Mouse (Mus musculus): Measurements from ENCODE around the gene Spo11.

Gene Spo11

DNA sequence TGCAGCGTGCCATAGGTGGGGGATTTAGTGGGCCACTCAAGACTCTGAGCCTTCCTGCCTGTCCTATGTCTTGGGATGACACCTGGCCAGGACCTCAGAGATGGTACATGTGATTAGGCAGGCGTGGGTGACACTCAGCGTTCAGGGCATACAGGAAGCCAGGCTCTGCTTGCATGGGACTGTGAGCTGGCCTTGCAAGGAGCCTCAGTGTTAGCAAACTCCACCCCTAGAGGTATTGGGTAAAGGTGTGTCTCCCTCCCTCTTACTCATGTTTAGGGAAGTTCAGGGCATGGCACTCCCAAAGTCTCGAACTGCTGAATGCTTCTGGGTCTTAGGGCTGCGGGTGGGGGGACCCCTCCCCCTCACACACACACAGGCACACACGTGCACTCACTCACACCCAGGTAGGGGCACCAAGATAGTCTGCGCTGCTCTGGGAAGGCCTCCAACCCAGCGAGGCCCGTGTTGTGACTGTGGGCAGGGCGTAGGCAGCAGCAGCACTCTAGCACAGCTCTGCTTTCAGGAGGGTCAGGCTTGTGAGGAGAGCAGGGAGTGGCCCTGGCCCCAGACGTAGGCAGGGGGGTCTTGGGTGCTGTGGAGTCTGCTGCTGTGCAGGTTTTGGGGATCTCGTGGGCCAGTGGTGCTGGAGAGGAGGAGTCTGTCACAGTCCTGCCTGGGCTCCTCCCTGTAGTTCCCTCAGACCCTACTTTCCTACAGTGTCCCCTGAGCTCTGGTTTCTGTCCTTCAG, 53.3 kb downstream of the Spo11 start:
- no peak for DNase-seq (ENCODE audit: low spot score in 2 of 2)

DNA sequence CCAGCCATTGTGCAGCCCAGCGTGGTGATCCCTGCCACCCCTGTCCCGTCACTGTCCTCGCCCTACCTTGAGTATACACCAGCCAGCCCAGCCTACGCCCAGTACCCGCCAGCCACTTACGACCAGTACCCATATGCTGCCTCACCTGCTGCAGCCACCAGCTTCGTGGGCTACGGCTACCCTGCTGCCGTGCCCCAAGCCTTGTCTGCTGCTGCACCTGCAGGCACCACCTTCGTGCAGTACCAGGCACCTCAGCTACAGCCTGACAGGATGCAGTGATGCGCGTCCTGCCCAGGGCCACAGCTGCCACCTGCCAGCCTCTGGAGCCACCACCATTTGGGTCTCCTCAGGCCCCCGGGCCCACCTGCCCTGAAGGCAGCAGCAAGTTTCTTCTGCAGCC, 56.0 kb downstream of the Spo11 start:
- no peak for DNase-seq (ENCODE audit: low spot score in 2 of 2)

DNA sequence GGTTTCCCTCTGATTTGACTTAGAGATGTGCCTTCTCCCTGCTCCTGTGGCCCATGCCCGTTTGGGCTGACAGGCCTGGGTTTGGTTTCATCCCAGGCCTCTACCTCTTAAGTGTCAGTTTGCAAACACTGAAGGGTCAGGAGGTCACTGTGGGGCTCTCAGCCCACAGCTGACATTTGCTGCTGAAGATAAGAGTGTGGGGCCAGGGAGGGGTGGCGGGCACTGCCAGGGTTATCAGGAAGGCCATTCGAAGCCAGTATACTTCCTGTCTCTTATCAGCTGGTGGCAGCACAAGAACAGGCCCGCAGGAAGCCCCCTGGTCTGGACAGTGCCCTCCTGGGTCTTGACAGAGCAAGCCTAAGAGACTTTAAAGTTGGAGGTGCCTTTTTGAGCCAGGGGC, 57.5 kb downstream of the Spo11 start:
- peak; percentile 57 to 65 for DNase-seq (ENCODE audit: low spot score in 2 of 2)

DNA sequence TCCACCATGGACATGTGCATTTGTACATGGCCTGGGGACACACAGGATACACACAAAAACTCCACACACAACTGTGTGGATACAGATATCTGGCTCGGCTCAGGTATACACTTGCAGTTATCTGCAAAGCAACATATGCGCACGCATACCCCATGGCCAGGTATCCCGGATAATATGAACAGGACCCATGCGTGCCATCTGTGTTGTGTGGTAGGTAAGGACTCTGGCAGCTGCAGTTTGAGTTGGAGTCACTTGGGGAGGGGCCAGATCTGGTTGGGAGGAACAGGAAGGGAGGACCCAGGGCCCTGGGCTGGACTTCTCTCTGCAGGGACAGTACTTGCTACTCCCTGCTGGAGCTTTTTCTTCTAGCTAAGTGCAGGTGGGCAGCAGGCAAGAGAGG, 58.2 kb downstream of the Spo11 start:
- no peak for DNase-seq (ENCODE audit: low spot score in 2 of 2)

DNA sequence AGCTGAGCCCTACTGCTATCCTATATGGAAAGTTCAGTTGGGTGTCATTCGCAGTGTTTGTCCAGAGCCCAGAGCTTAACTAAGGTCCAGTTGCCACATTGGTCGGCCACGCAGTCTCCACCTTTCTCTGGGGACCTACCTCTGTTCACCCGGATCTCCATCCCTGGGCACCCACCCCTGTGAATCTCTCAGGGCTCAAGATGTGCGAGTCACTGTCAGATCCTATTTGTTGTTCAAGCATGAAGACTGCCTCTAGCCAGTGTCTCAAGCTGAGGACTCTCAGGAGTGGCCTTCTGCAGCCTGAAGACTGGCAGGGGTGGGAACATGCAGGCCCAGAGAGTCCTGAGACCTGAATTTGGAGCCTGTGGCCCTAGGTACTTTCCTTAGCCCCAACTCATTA, 58.6 kb downstream of the Spo11 start:
- DNase-seq (ENCODE audit: low spot score in 2 of 2) = no peak

DNA sequence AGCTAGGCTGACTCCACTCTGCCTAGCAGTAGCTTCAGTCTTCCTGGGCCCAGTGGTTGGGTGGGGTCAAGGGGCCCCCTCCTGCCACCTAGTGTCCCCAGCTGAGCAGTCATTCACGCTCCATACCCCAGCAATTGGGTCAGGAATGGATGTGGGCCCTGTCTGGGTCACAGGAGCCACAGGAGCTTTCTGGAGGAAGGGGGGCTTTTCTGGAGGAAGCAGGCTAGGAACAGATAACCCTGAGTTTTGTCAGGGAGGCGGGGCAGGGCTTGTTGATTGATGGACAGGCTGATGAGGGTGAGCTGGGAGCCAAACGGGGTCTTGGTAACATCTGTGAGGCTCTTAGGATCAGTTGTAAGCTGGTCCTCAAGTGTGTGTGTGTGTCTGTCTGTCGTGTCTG, 59.1 kb downstream of the Spo11 start:
- no peak for DNase-seq (ENCODE audit: low spot score in 2 of 2)

DNA sequence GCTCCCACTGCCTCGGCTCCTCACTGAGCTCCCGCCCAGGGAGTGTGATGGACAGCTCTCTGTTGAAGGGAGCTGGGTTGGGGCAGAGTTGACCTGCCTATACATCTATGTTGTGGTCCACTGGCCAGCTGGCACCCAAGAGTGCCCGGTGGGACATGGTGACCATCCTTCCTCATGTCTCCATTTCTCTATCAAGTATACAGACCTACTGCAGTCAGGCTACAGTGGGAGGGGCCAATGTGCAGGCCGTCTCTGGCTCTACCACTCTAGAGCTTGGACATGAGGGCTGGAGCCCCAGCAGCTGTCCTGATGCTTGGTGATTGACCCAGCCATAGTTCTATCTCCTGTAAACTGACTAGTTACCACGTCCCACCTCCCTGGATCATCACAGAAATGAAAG, 59.8 kb downstream of the Spo11 start:
- no peak for DNase-seq (ENCODE audit: low spot score in 2 of 2)

DNA sequence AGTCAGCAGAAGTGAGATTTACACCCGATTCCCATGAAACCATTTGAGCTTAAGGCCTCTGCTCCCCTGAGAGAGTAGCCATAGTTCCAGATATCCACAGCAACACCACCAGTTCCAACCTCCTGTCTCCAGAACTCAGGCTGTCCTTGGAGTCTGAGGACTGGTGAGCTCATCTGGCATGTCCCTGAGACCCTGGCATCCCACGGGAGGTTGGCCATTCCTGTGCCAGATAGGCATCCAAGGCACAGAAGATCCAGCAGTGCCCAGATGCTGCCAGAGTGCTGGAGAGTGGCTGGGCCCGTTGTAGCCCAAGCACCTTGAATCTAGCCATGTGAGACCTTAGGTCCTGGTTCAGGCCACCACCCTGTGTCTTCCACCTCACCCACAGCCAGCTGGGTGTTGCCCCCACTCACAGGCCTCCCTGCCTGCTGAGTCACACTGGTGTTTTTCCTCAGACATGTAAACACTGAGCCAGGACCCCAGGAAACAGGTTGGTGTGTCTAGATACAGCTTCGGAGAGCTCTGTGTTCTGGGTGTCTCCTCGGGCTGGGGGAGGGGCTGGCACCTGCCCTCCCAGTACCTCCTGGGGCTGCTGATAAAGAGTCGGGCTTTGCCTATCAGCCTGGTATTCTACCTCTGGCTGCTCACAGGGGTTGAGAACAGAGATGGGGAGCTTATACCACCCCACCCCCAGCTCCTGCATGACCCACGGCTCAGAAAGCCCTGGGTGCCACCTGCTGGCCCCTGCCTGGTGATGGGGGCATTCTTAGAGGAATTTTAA, 60.5 kb downstream of the Spo11 start:
- DNase-seq (ENCODE audit: low spot score in 2 of 2) = peak; percentile 68 to 73

DNA sequence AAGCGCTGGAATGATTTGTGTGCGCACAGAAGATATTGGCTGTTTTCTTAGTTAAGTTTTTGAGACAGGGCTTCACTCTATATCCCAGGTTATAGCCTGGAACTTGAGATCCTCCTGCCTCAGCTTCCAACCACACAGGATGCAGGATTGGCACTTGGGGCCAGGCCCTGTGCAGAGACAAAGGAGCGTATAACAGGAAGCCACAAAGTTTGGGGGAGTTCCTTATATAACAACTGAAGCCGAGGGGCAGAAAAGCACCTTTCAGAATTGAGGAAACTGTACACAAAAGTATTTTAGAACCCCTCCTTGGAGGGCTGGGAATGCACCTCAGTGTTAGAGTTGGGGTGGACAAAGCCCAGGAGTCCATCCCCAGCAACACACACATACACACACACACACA, 61.5 kb downstream of the Spo11 start:
- no peak for DNase-seq (ENCODE audit: low spot score in 2 of 2)

DNA sequence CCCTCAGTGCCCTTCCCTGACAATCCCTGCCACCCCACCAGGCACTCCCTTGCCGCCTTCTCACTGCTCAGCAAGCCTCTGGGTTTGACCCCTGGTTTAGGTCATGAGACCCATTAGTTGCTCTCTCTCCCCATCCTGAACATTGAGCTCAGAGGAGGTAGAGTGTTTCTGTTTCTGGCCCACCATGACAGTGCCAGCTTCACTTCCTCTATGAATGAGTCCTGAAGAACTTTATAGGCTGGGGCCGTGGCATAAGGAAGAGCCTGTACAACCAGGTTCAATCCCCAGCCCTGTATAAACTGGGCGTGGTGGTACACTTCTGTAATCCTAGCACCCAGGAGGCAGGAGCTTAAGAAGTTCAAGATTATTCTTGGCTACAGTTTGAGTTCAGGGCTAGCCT, 63.3 kb downstream of the Spo11 start:
- DNase-seq (ENCODE audit: low spot score in 2 of 2) = no peak

DNA sequence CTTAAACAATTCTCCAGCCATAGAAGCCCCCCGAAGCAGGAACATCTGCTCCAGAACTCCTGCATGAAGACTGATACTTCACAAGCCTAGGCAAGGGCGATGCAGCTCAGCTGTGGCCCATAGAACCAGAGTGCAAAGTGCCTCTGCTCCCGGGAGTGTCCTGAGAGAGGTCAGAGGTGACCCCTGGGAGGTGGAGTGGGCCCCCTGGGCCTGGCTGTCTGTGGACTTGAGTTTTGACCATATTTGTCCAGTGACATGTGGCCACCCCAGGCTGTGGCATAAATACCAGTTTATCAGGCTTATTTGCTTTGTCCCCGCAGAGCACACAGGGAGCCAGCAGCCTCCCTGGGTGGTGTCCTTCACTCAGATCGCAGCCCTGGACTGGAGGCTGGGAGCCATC, 63.7 kb downstream of the Spo11 start:
- no peak for DNase-seq (ENCODE audit: low spot score in 2 of 2)

DNA sequence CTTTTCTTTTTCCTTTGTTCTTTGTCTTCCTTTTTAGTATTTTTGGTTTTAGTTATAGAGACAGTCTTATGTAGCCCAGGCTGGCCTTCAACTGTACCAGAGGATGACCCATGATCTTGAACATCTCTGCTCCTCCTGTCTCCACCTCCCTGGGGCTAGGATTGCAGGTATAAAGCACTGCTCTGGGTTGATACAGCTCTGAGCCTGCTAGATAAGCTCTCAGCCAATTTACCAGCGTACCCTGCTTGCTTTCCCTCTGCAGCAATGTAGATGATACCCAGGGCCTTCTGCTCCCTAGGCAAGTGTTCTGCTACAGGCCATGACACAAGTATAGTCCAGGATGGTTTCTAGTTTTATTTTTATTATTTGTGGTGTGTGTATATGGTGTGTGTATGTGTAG, 64.4 kb downstream of the Spo11 start:
- DNase-seq (ENCODE audit: low spot score in 2 of 2) = no peak

DNA sequence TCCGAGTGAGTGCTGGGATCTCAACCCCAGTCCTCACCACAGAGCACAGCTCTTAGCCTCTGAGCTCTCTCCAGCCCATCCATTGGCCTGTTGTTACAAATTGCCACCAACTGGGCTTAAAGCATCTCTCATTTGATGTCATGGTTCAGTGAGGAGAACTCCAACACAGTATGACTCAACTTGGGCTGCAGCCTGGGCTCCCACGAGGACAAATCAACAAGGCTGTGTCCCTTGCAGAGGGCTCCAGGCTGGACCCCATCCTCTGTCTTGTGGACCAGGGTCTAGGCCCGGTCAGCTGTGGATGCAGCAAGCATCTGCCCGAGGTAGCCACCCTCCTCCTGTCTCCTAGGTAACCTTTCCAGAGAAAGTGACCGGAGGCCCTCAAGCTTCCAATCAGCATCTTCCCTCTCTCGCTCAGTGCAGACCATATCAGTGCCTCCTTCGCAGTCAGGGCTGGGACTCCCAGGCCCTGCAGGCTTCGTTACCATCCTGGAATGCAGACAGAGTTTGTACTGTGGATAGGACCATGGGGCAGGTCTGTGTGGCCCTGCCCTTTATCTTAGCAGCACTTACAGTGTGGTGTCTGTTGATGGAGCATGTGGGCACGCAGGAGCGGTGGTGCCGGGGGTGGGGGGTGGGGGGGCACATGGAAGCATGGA, 65.1 kb downstream of the Spo11 start:
- no peak for DNase-seq (ENCODE audit: low spot score in 2 of 2)

All from spleen, postnatal 14 days (tissue).